Mouse (Mus musculus) T-cell, adult 2 months (primary cell): ENCODE data around the gene Tmem217.

Experiments
- DNase-seq: peaks from one replicate; pipeline ENCODE4 v3.0.0; 2022; ENCODE audit warnings: low spot score

Tmem217 gene

GRCm38 (mm10) chr17:29488257-29488977, 63.8 kb downstream of the Tmem217 start:
- no peak for DNase-seq

DNA sequence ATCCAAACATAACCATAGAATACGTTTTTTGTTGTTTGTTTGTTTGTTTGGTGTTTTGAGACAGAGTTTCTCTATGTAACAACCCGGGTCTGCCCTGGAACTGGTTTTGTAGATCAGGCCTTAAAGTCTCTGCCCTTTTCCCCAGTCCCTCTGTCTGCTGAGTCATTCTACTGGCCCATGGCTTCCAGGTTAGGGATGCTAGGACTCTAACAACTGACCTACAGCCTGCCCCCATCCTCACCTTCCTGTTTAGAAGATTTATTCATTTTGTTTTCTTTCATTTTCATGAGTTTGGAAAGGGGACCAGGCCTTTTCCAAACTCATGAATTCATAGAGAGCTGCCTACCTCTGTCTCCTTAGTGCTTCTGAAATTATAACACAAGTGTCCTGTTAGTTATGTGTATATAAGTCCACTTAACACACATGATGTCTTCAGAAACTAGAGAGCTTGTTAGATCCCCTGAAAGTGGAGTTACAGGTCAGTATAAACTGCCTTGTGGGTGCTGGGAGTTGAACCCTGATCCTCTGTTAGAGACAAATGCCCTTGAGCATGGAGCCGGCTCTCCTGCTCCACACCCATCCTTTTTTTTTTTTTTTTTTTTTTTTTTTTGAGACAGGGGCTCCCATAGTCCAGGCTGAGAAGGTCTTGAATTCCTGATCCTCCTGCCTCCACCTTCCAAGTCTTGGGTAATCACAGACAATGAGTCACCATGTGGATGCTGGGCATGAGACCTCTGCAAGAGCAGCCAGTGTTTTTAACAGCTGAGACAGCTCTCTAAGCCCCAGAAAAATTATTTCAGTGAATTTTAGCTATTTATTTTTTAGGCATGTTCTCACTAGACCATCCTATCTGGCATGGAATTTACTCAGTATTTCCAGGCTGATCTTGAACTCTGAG, 66.6 kb downstream of the Tmem217 start:
- DNase-seq = no peak

- DNase-seq = no peak
These were observed 67.8 kb downstream of the Tmem217 start for GRCm38 (mm10) chr17:29484431-29484830.

GRCm38 (mm10) chr17:29483282-29483681, 68.9 kb downstream of the Tmem217 start:
- no peak for DNase-seq

DNA sequence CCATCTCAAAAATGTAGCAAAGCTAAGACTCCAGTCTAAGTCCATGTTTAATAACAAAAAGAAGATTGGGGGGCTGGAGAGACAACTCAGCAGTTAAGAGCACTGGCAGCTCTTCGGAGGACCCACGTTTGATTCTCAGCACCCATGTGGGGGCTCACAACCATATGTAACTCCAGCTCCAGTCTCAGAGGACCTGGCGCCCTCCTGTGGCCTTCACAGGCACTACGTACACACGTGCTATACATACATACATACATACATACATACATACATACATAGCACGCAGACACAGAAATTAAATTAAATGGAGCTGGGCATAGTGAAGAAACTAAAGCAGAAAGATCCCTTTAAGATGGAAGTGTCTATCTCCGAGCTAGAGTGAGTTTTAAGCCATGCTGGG, 69.6 kb downstream of the Tmem217 start:
- no peak for DNase-seq

- no peak for DNase-seq
These were observed 71.9 kb downstream of the Tmem217 start for GRCm38 (mm10) chr17:29480256-29480655.

GRCm38 (mm10) chr17:29478271-29478670, 73.9 kb downstream of the Tmem217 start:
- no peak for DNase-seq

- no peak for DNase-seq
These were observed 74.8 kb downstream of the Tmem217 start for GRCm38 (mm10) chr17:29477357-29477756.

GRCm38 (mm10) chr17:29476461-29476860, 75.7 kb downstream of the Tmem217 start:
- DNase-seq = no peak
